Mouse (Mus musculus) bone marrow, adult 2 months (tissue): ENCODE results near the gene Acot11. TPM values are rescaled to one million over a fixed set of nuclear protein-coding genes. Genes with fewer than 3 reads are reported as not detected.
A peak's percentile ranks its signal among the peaks of the same experiment; 100 is the strongest.

Experiments
- H3K27ac ChIP-seq: fragments of 200-500 bp; 2 replicates; pipeline ENCODE4 v1.5.1; 2012; ENCODE audit warnings: low read depth, mild to moderate bottlenecking, control low read depth, inconsistent platforms, low read length; ENCODE audit not compliant: control insufficient read depth, poor library complexity, insufficient read depth
- H3K4me1 ChIP-seq: fragments of 200-500 bp; 2 replicates; pipeline ENCODE4 v1.6.1; 2011; ENCODE audit warnings: low read length; ENCODE audit not compliant: control insufficient read depth, insufficient read depth
- H3K4me3 ChIP-seq: fragments of 200-500 bp; replicated peaks from 2 replicates; pipeline ENCODE3; 2011; ENCODE audit warnings: mild to moderate bottlenecking, low read depth, low read length, control low read depth; ENCODE audit not compliant: control insufficient read depth
- CTCF ChIP-seq: fragments of 200-500 bp; IDR thresholded peaks from 2 replicates; pipeline ENCODE4 v1.5.1; 2011; ENCODE audit warnings: low read length, control low read depth; ENCODE audit not compliant: control insufficient read depth, insufficient read depth
- POLR2A ChIP-seq: fragments of 200-500 bp; IDR thresholded peaks from 2 replicates; pipeline ENCODE4 v1.6.1; 2011; ENCODE audit warnings: low read depth, mild to moderate bottlenecking, control low read depth, low read length, borderline replicate concordance; ENCODE audit not compliant: control insufficient read depth
- WGBS: fragments of 180-500 bp; shearing (Covaris S2); methylation state at CpG from one replicate; pipeline ENCODE4 v1.1.7; 2018; 5-methylcytosine and 5-hydroxymethylcytosine counted together
- polyA plus RNA-seq: library from polyadenylated mRNA; stranded (reverse); fragments of >200 nt; gene quantifications from 2 replicates; pipeline ENCODE4 v1.2.4, GENCODE M21; 2011; ENCODE audit warnings: low replicate concordance; ENCODE audit not compliant: missing spikeins, insufficient read depth, insufficient read length

The Acot11 gene
- polyA plus RNA-seq, 1 experiment = 4.4 TPM

- 42% methylated on average over 5 of the region's 5 CpGs for WGBS
- Histone ChIP-seq H3K27ac (no peak overlapping the region), H3K4me3 (no peak overlapping the region), H3K4me1 (no peaks in the 10 kb centered on the region)
- no peak for TF ChIP-seq POLR2A
- TF ChIP-seq CTCF = no peak
Measured at GRCm38 (mm10) chr4:106707957-106708356, 96.8 kb downstream of the Acot11 start.

GRCm38 (mm10) chr4:106705096-106705665 is 99.6 kb downstream of the Acot11 start:
- no peak overlapping the region for H3K4me3 ChIP-seq
- TF ChIP-seq CTCF (no peak), POLR2A (no peak)
- no peaks in the 10 kb centered on the region for H3K4me1 ChIP-seq
- WGBS = 62% methylated on average over 8 of the region's 8 CpGs
- H3K27ac ChIP-seq = no peak overlapping the region

GRCm38 (mm10) chr4:106704416-106704815 is 100.4 kb downstream of the Acot11 start:
- TF ChIP-seq POLR2A = no peak
- no peak for TF ChIP-seq CTCF
- Histone ChIP-seq H3K4me3 (no peak overlapping the region), H3K27ac (no peak overlapping the region), H3K4me1 (no peaks in the 10 kb centered on the region)
- WGBS = 84% methylated on average over 11 of the region's 11 CpGs

DNA sequence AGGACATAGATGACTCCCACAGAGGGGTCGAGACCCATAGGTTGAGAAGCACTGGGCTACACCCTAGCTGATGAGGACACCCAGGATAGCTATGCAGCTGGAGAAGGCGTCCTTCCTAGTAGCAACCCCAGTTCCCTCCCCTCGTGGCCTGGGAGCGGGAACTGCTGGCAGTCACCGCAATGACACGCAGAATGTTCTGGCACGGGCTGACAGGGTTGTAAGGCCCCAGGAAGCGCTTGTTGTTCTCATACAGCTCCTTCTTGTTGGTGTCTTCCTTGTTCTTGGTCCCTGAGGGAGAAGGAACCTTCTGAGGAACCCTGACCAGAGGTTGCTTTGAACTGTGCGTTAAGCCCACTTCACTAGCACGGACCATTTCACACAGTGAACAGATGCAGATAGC is 100.8 kb downstream of the Acot11 start:
- no peak for TF ChIP-seq POLR2A
- no peak for TF ChIP-seq CTCF
- WGBS = 68% methylated on average over 10 of the region's 10 CpGs
- H3K27ac ChIP-seq = no peak overlapping the region
- H3K4me3 ChIP-seq = no peak overlapping the region
- H3K4me1 ChIP-seq = no peaks in the 10 kb centered on the region

DNA sequence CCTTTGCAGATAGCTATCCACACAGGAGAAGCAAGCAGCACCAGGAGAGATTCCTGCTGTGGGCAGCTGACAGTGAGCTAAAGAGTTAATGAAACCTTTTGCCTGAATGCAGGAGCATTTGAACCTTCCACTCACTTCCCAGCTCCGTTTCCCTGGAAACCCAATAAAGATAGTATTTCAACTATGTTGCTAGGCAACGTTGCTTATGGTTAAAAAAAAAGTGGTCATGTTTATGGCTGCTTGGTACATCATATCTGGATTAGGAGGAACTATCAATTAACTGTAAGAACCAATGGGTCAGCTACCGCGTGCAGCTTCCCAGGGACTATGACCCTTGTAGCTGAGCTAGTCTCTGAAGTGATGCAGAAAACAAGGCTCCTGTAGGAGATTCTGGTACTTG is 104.0 kb downstream of the Acot11 start:
- TF ChIP-seq POLR2A (no peak), CTCF (no peak)
- no peak overlapping the region for H3K27ac ChIP-seq
- no peaks in the 10 kb centered on the region for H3K4me1 ChIP-seq
- no peak overlapping the region for H3K4me3 ChIP-seq
- WGBS = 61% methylated on average over 4 of the region's 4 CpGs

DNA sequence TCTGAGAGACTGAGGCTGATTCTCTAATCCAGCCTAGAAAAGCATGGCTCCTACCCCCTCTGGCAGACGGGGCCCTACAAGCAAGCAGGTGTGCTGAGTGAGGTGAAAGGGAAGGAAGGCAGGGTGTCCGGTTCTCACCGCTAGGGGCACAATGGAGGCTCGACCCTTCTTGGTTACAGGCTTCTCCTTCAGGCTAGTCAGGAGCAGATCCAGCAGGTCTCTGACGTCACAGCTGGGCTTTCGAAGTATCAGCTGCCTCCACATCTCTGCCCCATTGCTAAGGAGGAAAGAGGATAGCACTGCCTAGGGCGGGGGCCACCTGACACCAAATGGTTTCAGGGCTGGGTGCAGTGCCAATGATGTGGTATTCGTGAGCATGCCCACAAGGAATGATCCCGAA is 104.8 kb downstream of the Acot11 start:
- WGBS = 17% methylated on average over 9 of the region's 9 CpGs
- Histone ChIP-seq H3K4me1 (no peaks in the 10 kb centered on the region), H3K4me3 (no peak overlapping the region), H3K27ac (no peak overlapping the region)
- TF ChIP-seq CTCF = peak; percentile 65
- TF ChIP-seq POLR2A = no peak

Other genes starting within 250 kb of the Acot11 start
- gene Dhcr24, start 244.0 kb downstream of the Acot11 start, polyA plus RNA-seq = 11.9 and 23.8 TPM in 2 replicates
- not detected in 2 replicates for gene Lexm, start 187.8 kb downstream of the Acot11 start, polyA plus RNA-seq
- gene Ttc22, start 182.6 kb downstream of the Acot11 start, polyA plus RNA-seq = not detected in 2 replicates
- 1.9 and 4.0 TPM in 2 replicates for gene Pars2, start 153.9 kb downstream of the Acot11 start, polyA plus RNA-seq
- 19.7 and 38.1 TPM in 2 replicates for gene Ttc4, start 126.1 kb downstream of the Acot11 start, polyA plus RNA-seq
- gene Mroh7, start 74.1 kb downstream of the Acot11 start, polyA plus RNA-seq = 1.1 and 4.6 TPM in 2 replicates
- not detected in 2 replicates for gene Fam151a, start 71.1 kb downstream of the Acot11 start, polyA plus RNA-seq
- gene Ssbp3, start 105.7 kb upstream of the Acot11 start, polyA plus RNA-seq = 84.3 and 112 TPM in 2 replicates